Mouse (Mus musculus): ENCODE data around the gene Atxn10. TPM values are rescaled to one million over a fixed set of nuclear protein-coding genes. Genes with fewer than 3 reads are reported as not detected.

The Atxn10 gene
- total and polyA plus RNA-seq, 2 experiments from 2014 or later: 311 to 536 TPM

DNA sequence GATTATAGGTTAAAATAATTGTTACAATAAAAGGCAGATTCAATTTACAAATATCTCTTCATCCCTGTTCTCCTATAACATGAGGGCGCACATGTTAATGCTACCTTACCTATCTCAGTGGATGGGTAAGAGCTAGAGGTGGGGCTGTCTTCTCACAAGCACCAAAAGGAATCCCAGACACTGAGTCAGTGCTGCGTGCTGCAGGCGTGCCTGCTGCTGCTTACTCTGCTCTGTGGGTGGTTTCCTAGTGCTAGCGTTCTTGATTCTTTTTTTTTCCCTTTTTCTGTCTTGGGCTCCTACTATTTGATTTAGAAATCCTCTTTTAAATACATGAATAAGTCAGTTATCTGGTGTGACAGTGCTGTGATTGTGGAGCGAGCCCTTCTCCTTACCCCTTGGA is 30.9 kb downstream of the Atxn10 start:
- peaks cover 33% of the 10 kb centered on the region for H3K36me3 ChIP-seq (ENCODE audit: insufficient read depth)
- no peaks in the 10 kb centered on the region for H3K4me1 ChIP-seq (ENCODE audit: insufficient read depth)
- no peak overlapping the region for H3K4me3 ChIP-seq (ENCODE audit: low read depth, low read length)
- no peak overlapping the region for H3K4me2 ChIP-seq (ENCODE audit: low read depth)
- DNase-seq (no peak), ATAC-seq (no peak)
- no peak for TF ChIP-seq CTCF (IDR thresholded peaks at IDR 0.05; ENCODE audit: low read depth)
- H3K9me3 ChIP-seq (ENCODE audit: low read length): no peaks in the 10 kb centered on the region
- no peak overlapping the region for H3K27ac ChIP-seq (ENCODE audit: low read depth, low read length)
- WGBS: 74% methylated on average over 5 of the region's 5 CpGs
- no peaks in the 10 kb centered on the region for H3K27me3 ChIP-seq (ENCODE audit: insufficient read depth, low read length)
- H3K9ac ChIP-seq: no peak overlapping the region

DNA sequence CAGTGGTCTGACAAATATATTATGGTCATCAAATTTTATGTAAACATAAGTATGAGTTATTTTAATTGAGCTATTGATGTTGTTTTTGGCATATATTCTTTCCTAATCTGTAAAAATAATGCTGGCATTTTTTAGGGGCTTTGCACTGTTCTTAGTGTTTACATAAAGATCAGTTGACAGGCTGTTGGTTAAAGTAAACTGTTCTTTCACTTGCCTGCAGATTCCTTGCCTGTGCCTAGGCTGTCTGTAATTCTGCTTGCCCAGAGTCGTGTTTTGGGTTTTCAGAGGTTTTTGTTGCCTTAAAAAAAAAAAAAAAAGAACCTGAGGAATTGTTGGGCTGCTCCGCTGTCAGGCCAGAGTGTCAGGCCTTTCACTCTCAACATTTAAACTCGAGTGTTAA is 33.7 kb downstream of the Atxn10 start:
- no peaks in the 10 kb centered on the region for H3K4me1 ChIP-seq (ENCODE audit: insufficient read depth)
- H3K9me3 ChIP-seq (ENCODE audit: low read length): no peaks in the 10 kb centered on the region
- H3K36me3 ChIP-seq (ENCODE audit: insufficient read depth): peaks cover 27% of the 10 kb centered on the region
- DNase-seq: no peak
- no peak overlapping the region for H3K4me3 ChIP-seq (ENCODE audit: low read depth, low read length)
- no peak for TF ChIP-seq CTCF (IDR thresholded peaks at IDR 0.05; ENCODE audit: low read depth)
- WGBS: 46% methylated on average over 3 of the region's 3 CpGs
- no peak overlapping the region for H3K27ac ChIP-seq (ENCODE audit: low read depth, low read length)
- no peak overlapping the region for H3K9ac ChIP-seq
- H3K27me3 ChIP-seq (ENCODE audit: insufficient read depth, low read length): no peaks in the 10 kb centered on the region
- no peak for ATAC-seq
- no peak overlapping the region for H3K4me2 ChIP-seq (ENCODE audit: low read depth)

GRCm38 (mm10) chr15:85373125-85373524 is 37.1 kb downstream of the Atxn10 start:
- ATAC-seq (no peak), DNase-seq (no peak)
- Histone ChIP-seq H3K36me3 (ENCODE audit: insufficient read depth) (peaks cover 25% of the 10 kb centered on the region), H3K4me3 (ENCODE audit: low read depth, low read length) (no peak overlapping the region), H3K4me1 (ENCODE audit: insufficient read depth) (no peaks in the 10 kb centered on the region), H3K4me2 (ENCODE audit: low read depth) (no peak overlapping the region), H3K9me3 (ENCODE audit: low read length) (no peaks in the 10 kb centered on the region), H3K9ac (no peak overlapping the region), H3K27ac (ENCODE audit: low read depth, low read length) (no peak overlapping the region), H3K27me3 (ENCODE audit: insufficient read depth, low read length) (no peaks in the 10 kb centered on the region)
- 0 out of 2 replicates have a peak, but pooled peaks have one; percentile 10 for TF ChIP-seq CTCF (IDR thresholded peaks at IDR 0.05; ENCODE audit: low read depth)

- TF ChIP-seq CTCF (IDR thresholded peaks at IDR 0.05; ENCODE audit: low read depth): no peak
- Histone ChIP-seq H3K9me3 (ENCODE audit: low read length) (no peaks in the 10 kb centered on the region), H3K4me1 (ENCODE audit: insufficient read depth) (no peaks in the 10 kb centered on the region), H3K9ac (no peak overlapping the region), H3K4me3 (ENCODE audit: low read depth, low read length) (no peak overlapping the region), H3K27me3 (ENCODE audit: insufficient read depth, low read length) (no peaks in the 10 kb centered on the region), H3K4me2 (ENCODE audit: low read depth) (no peak overlapping the region), H3K36me3 (ENCODE audit: insufficient read depth) (peaks cover 40% of the 10 kb centered on the region), H3K27ac (ENCODE audit: low read depth, low read length) (no peak overlapping the region)
- 82% methylated on average over 9 of the region's 9 CpGs for WGBS
- ATAC-seq (no peak), DNase-seq (no peak)
Measured at GRCm38 (mm10) chr15:85383477-85383876, 47.4 kb downstream of the Atxn10 start.

DNA sequence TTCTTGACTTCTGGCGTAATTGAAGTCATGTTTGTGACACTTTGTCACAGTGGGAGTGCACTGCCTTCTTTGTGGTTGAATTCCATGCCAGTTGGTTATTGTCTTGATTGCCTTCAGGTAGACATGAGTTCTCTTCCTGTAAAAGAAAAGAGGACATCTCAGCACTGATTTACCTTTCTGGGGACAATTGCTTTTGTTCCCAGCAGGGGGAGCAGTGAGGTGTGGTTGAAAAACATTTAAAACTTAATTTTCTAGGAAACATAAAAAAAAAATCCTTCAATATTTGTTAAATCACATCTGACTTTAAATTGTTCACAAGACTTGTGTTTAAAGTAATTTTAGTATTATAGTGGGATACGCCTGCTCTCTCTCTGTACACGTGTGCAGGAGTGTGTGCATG is 52.7 kb downstream of the Atxn10 start:
- Histone ChIP-seq H3K27ac (ENCODE audit: low read depth, low read length) (no peak overlapping the region), H3K9me3 (ENCODE audit: low read length) (no peaks in the 10 kb centered on the region), H3K36me3 (ENCODE audit: insufficient read depth) (peaks cover 39% of the 10 kb centered on the region), H3K27me3 (ENCODE audit: insufficient read depth, low read length) (no peaks in the 10 kb centered on the region), H3K4me2 (ENCODE audit: low read depth) (no peak overlapping the region), H3K9ac (no peak overlapping the region), H3K4me3 (ENCODE audit: low read depth, low read length) (no peak overlapping the region), H3K4me1 (ENCODE audit: insufficient read depth) (no peaks in the 10 kb centered on the region)
- 84% methylated on average over 3 of the region's 3 CpGs for WGBS
- DNase-seq (peak; percentile 45), ATAC-seq (no peak)
- TF ChIP-seq CTCF (IDR thresholded peaks at IDR 0.05; ENCODE audit: low read depth): peak; percentile 70

DNA sequence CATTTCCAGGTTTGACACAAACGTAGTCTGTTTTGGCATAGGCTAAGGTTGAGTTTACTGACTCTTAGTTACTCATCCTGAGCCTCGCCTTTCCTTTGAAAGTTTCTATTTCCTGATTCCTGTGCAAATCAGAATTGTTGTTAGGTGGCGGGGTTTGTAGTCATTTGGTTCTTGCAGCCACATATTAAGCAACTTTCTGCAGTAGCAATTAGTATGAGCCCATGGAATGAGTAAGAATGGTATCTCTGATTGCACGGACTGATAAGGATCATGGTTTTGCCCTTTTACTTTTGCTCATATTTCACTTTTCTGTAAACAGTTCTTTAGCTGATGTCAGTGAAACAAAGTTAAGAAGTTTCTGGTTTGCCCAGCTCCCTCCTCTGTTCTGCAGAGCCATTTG is 53.9 kb downstream of the Atxn10 start:
- WGBS: 91% methylated on average over 4 of the region's 4 CpGs
- DNase-seq: no peak
- no peak overlapping the region for H3K27ac ChIP-seq (ENCODE audit: low read depth, low read length)
- TF ChIP-seq CTCF (IDR thresholded peaks at IDR 0.05; ENCODE audit: low read depth): no peak
- no peaks in the 10 kb centered on the region for H3K27me3 ChIP-seq (ENCODE audit: insufficient read depth, low read length)
- no peak for ATAC-seq
- H3K4me2 ChIP-seq (ENCODE audit: low read depth): no peak overlapping the region
- peaks cover 28% of the 10 kb centered on the region for H3K36me3 ChIP-seq (ENCODE audit: insufficient read depth)
- H3K4me1 ChIP-seq (ENCODE audit: insufficient read depth): no peaks in the 10 kb centered on the region
- no peaks in the 10 kb centered on the region for H3K9me3 ChIP-seq (ENCODE audit: low read length)
- no peak overlapping the region for H3K4me3 ChIP-seq (ENCODE audit: low read depth, low read length)
- H3K9ac ChIP-seq: no peak overlapping the region

DNA sequence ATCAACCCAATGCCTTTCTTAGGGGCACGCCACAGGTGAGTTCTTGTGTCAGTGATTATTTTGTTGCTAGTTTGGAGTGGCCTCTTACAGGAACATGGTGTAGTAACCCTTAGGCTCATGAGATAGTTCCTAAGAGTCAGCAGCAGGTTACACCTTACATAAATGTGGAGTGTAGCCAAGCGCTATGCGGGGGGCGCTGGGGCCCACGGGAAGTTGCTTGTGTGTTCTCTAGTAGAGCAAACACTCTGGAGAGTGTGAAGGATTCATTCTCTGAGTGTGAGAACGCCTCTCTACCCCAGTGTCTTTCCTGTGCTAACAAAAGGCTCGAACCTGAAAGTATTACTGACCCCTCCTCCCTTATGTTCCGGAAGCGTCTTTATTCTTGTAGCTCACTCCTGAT is 59.3 kb downstream of the Atxn10 start:
- no peak for ATAC-seq
- no peak for TF ChIP-seq CTCF (IDR thresholded peaks at IDR 0.05; ENCODE audit: low read depth)
- 91% methylated on average over 9 of the region's 9 CpGs for WGBS
- Histone ChIP-seq H3K4me1 (ENCODE audit: insufficient read depth) (no peaks in the 10 kb centered on the region), H3K9me3 (ENCODE audit: low read length) (no peaks in the 10 kb centered on the region), H3K9ac (no peak overlapping the region), H3K27me3 (ENCODE audit: insufficient read depth, low read length) (no peaks in the 10 kb centered on the region), H3K4me2 (ENCODE audit: low read depth) (no peak overlapping the region), H3K36me3 (ENCODE audit: insufficient read depth) (peaks cover 34% of the 10 kb centered on the region), H3K4me3 (ENCODE audit: low read depth, low read length) (no peak overlapping the region), H3K27ac (ENCODE audit: low read depth, low read length) (no peak overlapping the region)
- no peak for DNase-seq

- Histone ChIP-seq H3K27me3 (ENCODE audit: insufficient read depth, low read length) (no peaks in the 10 kb centered on the region), H3K4me2 (ENCODE audit: low read depth) (no peak overlapping the region), H3K4me1 (ENCODE audit: insufficient read depth) (peaks cover 14% of the 10 kb centered on the region; the same call in 1 of the 2 replicates), H3K27ac (ENCODE audit: low read depth, low read length) (peak overlapping the region; percentile 77), H3K9ac (no peak overlapping the region), H3K4me3 (ENCODE audit: low read depth, low read length) (no peak overlapping the region), H3K36me3 (ENCODE audit: insufficient read depth) (peaks cover 17% of the 10 kb centered on the region), H3K9me3 (ENCODE audit: low read length) (no peaks in the 10 kb centered on the region)
- DNase-seq (no peak), ATAC-seq (no peak)
- WGBS: 55% methylated on average over 7 of the region's 7 CpGs
- TF ChIP-seq CTCF (IDR thresholded peaks at IDR 0.05; ENCODE audit: low read depth): no peak
Measured at GRCm38 (mm10) chr15:85401926-85402325, 65.9 kb downstream of the Atxn10 start.
